Mouse (Mus musculus): Measurements from ENCODE around the gene Glul.

Gene Glul

GRCm38 (mm10) chr1:153909963-153910291, 10.2 kb downstream of the Glul start:
- DNase-seq (ENCODE audit: low spot score): no peak

- DNase-seq (ENCODE audit: low spot score): no peak
These were observed 10.7 kb downstream of the Glul start for GRCm38 (mm10) chr1:153910423-153910822.

GRCm38 (mm10) chr1:153911276-153911795, 11.6 kb downstream of the Glul start:
- DNase-seq (ENCODE audit: low spot score): no peak

DNA sequence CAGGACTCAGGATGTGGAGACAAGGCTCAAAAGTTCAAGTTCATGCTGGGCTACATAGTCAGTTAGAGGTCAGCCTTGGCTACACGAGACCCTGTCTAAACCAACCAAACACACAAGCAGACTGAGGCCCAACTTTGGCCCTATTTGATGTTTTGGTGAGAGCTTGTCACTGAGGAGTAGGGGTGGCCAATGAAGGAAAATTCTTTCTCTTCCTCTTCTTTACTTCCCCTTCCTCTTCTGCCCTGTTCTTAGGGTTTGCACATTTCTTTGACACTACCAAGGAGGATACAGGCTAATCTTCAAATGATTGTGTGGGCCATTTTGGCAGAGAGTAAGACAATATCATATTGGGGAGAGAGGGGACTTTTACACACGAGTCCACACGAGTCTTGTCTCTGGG, 14.1 kb downstream of the Glul start:
- no peak for DNase-seq (ENCODE audit: low spot score)

DNA sequence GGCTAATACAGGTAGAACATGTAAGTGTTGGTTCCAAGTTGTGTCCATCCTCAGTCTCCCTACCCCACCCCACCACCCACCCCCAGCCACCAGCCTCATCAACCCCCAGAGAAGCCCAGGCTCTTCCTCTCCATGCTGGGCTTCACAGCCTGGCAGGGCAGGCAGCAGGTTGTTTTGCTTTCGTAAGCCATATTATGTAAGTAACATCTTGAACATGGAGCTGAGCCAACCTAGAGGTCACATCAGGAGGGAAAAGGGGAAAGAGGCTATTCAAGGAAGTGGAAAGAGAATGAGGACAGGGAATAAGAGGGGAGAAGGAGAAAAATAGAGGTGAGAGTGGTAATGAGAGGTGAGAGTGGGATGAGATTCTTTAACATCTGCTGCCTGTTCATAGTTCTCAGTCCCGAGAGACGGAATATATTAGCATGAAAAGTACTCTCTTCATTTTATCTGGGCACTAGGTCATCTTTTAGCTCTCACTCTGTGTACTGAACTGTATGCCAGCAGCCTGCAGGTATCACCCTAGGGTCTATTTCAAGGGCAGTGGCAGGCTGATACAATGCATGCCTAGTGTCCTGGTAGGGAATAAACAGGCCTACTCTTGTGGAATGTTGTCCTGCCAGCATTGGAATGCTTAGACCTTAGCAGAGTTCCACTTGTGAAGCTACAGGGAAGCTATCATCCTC, 18.9 kb downstream of the Glul start:
- no peak for DNase-seq (ENCODE audit: low spot score)

DNA sequence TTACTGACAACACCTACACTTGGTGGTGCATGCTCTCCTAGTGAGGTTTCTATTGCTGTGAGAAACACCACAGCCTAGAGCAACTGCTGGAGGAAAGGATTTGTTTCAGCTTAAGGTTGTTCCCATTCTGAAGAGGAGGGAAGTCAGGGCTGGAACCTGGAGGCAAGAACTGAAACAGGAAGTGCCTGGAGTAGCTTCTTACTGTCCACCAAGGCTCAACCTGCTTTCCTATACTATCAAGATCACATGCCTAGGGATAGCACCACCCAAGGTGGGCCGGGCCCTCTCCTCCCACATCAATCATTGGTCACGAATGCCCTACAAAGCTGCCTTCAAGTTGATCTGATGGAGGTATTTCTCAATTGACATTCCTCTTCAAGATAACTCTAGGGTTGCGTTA, 21.9 kb downstream of the Glul start:
- no peak for DNase-seq (ENCODE audit: low spot score)

GRCm38 (mm10) chr1:153922571-153923021, 22.9 kb downstream of the Glul start:
- DNase-seq (ENCODE audit: low spot score): no peak

- no peak for DNase-seq (ENCODE audit: low spot score)
These were observed 24.9 kb downstream of the Glul start for GRCm38 (mm10) chr1:153924395-153925385.

DNA sequence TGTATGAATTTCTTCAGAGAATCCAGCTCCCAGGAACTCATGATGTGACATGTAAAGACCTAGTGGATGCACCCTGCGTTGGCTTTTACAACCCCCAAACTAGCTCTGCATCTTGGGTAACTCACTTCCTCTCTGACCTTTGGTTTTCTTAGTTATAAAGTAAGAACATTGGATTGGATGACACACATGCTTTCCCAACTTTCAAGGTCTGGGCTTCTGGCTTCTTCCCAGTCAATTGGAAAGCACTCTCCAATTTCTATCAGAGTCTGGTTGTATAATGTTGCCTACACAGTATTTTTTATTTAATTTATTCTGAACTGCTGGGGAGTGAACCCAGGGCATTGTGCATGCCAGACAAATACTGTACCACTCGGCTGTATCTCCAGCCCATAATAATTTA, 30.7 kb downstream of the Glul start:
- no peak for DNase-seq (ENCODE audit: low spot score)

DNA sequence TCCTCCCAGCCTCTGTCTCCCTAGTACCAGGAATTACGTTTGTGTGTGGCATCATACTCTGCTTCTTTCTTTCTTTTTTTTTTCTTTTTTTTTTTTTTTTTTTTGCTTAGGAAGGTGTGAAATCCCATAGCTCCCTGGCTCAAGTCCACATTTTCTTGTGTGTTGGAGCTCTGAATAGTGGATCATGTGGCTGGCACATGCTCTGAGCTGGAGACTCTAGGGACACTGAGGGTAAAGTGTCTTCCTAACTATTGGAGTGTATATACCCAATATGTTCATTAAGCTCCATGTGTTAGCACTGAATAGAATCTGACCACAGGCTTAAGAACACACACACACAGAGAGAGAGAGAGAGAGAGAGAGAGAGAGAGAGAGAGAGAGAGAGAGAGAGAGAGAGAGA, 34.0 kb downstream of the Glul start:
- DNase-seq (ENCODE audit: low spot score): no peak

- no peak for DNase-seq (ENCODE audit: low spot score)
These were observed 36.2 kb downstream of the Glul start for GRCm38 (mm10) chr1:153935844-153936380.

- DNase-seq (ENCODE audit: low spot score): no peak
These were observed 37.3 kb downstream of the Glul start for GRCm38 (mm10) chr1:153937025-153937424.

DNA sequence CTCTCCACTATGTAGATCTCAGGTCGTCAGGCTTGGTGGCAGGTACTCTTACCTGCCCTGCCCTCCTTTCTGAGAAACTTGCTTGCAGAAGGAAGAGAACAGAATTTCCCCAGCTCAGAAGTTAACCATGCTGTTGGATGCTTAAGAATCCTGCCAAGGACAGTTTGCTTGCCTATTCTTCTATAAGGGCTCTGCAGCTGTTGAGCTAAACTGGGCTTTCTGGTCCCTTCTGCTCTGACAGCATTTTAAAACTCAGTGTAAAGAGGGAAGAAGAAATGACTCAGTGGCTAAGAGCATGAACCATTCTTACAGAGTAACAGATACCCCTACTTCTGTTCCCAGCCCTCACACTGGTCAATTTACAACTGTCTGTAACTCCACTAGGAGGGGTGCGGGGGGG, 41.2 kb downstream of the Glul start:
- no peak for DNase-seq (ENCODE audit: low spot score)

GRCm38 (mm10) chr1:153945181-153945580, 45.4 kb downstream of the Glul start:
- DNase-seq (ENCODE audit: low spot score): no peak

GRCm38 (mm10) chr1:153946971-153947370, 47.2 kb downstream of the Glul start:
- no peak for DNase-seq (ENCODE audit: low spot score)

GRCm38 (mm10) chr1:153947837-153948236, 48.1 kb downstream of the Glul start:
- no peak for DNase-seq (ENCODE audit: low spot score)

DNA sequence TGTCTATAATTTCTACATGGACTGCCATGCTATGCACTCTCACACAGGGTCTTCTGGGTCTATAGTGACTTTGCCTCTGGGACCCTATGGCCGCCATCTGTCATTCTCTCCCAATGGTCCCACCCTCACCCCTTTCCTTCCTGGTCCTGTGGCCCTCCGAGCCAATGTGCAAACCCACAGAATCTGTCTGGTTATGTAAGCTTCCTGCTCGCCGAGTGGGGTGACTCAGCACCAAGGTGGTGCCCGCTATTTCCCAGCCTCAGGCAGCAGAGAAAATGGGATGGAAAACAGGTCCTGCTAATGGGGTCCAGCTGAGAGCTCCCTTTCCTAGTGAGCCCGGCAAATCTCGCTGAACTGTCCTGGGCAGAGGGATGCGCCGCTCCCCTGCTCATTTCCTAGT, 53.5 kb downstream of the Glul start:
- no peak for DNase-seq (ENCODE audit: low spot score)

GRCm38 (mm10) chr1:153953797-153954196, 54.1 kb downstream of the Glul start:
- no peak for DNase-seq (ENCODE audit: low spot score)

DNA sequence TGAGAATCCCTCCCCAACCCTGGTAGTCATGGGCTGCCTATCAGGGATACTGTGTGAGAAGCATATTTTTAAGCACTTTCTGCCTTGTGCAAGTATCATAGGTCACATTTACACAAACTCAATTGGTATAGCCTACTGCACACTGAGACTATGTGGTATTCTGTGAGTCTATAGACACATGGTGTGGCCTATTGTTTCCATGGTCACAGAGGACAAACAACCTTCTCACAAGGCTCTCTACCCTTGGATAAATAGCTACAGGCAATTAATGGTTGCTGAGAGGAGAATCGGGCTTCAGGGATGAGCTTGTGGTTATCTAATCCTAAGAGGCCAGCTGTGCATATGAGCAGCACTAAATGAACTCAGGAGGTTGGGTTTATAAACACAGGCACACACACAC, 58.1 kb downstream of the Glul start:
- no peak for DNase-seq (ENCODE audit: low spot score)
